Mouse (Mus musculus) cerebellum, adult 9-10 months (tissue): Measurements from ENCODE around the gene Tenm2.

Source experiments
- DNase-seq: peaks from one replicate; pipeline ENCODE4 v3.0.0; 2022

Gene Tenm2

DNA sequence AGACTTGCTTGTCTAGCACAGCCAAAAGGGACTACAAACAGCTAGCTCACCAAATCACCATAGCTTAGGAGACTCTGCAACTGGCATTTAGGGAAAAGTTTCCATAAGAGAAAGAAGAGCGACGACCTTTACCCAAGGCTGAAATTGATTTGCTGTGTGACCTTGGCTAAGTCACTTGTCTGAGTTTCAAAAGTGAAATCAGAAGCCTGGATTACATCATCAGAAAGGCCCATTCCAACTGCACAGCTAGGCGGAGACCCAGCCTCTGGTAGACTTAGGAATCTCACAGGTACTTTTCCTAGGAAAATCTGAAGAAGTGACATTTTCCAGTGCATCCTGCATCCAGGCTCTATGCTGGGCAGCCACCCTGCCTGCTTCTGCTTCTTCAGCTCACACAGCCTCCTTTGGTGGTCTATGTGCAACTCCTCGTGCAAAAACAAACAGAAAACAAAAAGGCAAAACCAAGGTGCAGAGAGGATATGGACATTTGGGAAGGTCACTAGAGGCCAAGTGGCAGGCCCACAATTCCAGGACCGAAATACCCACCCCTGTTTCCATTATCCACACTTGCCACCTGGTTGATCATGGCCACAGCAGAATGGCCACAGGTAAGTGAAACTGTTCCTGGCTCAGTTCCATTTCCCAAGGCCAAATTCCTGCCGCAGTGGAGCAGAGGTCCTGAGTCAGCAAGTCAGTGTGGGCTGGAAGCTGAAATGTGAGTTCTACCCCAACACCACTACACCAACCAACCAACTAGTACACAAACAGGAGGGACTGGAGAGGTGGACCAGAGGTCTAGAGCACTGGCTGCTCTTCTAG, 1260.9 kb downstream of the Tenm2 start:
- DNase-seq = no peak

DNA sequence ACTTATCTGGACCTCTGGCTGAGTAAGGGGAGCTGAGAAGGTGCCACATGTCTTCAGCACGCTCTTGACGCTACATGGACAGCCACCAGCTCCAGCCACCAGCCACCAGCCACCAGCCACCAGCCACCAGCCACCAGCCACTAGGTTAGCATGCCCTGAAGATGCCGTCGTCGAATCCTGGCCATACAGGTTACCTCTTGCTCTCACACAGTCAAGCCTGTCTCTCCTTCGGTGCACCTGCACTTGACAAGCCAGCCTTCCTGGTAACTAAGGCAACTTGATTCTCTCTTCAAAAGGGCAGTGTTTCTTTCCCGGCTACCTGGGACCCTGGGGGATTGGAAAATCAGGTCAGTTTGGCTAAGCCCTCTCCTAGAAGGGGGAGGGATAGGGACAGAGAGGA, 1262.6 kb downstream of the Tenm2 start:
- no peak for DNase-seq

DNA sequence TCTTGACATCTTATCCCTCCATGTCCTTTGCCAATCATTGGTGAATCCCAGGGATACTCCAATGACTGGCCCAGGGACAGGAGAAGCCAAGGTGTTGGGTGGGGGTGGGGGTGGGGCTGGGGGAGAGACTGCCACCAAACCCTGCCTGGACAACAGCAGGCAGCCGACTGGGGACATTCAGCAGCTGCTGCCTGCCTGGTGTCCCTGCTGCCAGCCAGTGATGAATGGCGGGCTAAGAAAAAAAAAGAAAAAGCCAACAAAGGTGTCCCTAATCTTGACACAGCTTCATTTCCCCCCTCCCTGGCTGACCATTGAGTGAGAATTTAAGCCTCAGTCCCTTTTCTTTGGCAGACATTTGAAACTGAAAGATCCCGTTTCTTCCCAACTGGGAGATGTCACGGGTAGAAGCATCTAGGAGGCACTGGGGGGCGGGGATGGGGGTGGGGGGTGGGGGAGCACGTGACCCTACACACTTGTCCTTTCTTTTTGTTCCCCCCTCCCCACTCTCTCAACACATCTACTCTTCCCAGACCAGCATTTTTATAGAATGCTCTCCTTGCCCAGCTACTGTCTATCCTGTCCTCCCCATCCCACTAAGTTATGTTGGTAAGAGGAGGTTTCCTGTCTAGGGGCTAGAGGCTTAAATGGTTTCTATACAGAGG, 1263.4 kb downstream of the Tenm2 start:
- no peak for DNase-seq

DNA sequence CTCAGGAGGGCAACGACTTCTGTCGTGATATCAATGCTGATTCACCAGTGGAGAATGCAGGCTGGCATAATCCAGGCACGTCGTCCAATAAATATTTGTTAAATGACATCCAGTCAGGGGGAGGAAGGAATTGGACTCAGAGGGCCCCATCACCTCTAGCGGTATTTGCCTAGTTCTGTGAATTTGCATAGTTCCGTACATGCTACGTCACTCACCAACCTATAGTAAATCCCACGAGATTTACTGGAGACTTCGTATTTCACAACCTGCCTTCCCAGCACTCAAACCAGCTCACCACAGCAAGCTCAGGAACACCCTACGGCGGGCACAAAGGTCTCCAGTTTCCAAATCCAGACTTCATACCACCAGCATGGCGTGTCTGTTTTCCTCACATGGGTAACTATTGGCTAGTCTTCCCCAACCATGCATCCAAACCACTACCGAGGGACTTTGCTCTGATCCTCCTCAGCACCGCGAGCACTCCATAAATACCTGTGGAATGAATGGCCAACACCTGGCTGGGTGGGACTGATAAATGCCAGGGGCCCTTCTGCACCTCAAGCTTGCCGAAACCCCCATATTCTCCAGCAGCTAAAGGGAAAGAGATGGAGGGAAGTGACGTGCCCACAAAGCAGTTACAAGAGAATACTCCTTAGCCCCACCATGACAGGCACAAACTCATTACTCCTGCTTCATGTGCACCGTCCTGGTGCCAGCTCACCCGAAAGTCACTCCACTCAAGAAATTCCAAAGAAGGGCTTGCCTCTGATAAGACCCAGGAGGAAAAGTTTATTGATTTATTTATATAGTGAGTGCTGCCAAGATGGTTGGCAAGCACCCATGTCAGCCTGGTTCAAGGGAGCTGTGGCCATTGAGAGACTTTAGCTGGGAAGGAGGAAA, 1264.7 kb downstream of the Tenm2 start:
- DNase-seq = no peak

DNA sequence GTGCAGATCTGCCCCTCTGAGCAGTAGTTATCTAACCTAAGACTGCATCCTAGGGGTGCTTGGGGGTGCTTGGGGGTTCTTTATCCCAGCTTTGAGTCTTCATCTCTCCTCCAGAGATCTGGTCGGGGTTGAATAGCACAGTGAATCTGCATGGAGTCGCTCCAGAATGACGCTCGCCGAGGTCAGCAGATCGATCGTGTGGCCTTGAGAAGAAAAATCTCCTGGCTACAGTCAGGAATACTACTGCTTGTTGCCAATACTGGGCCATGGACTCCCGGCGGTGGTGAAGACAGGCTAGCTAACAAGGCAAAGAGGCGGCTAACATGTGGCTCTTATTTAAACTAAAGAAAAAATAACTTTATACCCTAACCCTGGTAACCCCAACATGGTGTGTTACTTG, 1267.5 kb downstream of the Tenm2 start:
- DNase-seq = no peak

DNA sequence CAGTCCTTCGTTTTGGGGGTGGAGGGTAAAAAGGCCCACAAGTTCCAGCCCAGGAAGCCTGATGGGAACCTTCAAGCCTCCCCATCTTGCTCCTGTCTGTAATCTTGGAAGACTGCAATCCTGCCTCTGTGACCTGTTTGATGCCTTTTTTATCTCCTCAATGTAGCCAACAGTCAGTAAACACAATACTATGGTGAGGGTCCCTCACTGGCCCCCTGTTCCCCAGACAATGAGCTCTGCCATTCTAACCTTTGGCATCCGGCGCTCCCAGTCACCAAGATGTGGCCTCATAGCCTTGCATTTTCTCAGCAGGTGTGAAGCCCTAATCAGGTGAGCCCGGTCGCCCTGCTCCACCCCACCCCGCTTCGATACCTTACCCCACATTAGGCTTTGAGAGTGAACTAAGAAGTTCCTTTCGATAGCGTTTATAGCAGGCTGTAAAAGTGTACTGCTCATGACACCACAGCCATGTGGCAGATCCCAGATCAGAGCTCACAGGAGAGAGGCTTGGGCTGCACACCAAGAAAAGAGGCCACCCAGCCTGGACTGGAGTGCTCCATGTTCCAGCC, 1271.7 kb downstream of the Tenm2 start:
- no peak for DNase-seq

DNA sequence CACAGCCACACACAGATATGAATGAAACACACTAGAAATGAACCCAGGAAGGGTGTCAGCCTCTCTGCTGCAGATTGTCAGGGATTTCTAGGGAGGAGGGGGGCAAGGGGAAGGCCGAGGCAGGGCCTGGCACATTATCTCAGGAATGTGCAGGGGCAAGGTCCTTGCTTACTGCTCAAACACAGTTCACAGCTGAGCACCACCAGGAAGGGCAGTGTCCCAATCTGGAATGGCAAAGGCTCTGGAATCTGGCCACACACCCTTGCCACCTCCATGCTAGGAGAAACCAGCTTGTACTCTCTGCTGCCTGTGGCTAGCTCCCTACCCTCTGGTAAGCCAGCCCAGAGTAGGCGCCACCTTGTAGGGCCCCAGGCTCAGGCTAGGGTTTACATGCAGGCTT, 1272.2 kb downstream of the Tenm2 start:
- DNase-seq = no peak

DNA sequence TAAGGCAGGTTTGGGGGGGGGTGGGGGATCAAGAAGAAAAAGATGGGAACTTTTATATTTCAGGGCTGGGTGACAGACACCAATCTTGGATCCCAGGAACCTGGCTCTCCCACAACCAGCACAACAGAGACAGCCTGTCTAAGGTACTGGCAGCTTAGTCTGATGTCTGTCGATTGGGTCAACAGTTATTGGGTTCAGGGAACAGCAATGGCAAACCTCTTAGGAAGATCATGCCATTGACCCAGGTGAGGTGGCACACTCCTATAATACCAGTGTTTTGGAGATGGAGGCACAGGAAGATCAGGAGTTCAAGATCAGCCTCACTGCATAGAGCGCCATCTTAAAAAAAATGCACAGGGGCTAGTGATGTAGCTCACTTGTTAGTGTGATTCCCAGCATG, 1273.3 kb downstream of the Tenm2 start:
- no peak for DNase-seq

DNA sequence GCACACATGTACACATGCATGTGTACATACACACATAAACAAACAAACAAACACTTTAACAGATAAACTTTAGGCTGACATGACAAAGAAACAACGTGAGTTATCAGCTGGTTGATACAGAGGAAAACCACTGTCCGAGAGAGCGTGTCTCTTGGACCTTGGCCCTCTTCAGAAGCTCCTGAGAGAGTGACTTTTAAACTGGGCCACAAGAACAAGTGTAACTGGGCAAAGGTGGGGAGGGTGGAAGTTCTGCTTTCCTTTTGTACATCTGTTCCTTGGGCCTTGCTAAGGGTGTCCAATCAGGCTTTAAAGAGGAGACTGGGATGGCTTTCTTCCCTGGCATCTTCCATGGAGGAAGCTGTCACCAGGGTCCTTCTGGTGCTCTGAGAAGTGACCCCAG, 1276.5 kb downstream of the Tenm2 start:
- DNase-seq = no peak
